Mouse (Mus musculus): ENCODE measurements at regions not wholly inside any gene's neighbourhood (a gene's known extent, or its start where the extent isn't known, plus 50 kb on each side); places are given as distances from the start of the nearest gene placed in this dataset.
A peak's percentile ranks its signal among the peaks of the same experiment; 100 is the strongest.

DNA sequence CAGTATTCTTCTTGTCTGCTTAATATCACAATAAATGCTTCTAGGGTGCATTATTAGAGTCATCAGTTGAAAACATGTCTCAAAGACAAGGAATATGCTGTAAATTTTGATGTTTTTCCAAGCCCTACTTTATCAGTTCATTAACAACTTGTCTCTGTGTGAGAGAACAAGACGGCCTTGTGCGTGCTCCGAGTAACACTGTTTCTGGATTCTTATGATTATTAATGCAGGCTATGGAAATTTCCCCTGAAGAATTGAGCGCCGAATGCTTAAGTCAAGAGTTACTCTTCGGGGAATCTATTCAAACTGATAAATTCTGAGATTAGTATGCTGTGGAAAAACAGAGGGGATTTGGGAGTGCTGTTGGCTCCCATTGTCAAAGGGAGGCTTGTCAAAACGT, 72.2 kb upstream of the B3gat2 start:
- in situ Hi-C loops (cut with MboI; ENCODE audit: low pct_unique_long_range_greater_than_20kb) = no loop called here
- TF ChIP-seq CTCF (IDR thresholded peaks at IDR 0.05) = no peak
- DNase-seq (ENCODE audit: low read depth, low spot score) = no peak
- ATAC-seq = no peak
- POLR2A ChIA-PET = no interaction called here
- peaks cover 24% of the 10 kb centered on the region for H3K27me3 ChIP-seq
- CTCF ChIA-PET = no interaction called here

DNA sequence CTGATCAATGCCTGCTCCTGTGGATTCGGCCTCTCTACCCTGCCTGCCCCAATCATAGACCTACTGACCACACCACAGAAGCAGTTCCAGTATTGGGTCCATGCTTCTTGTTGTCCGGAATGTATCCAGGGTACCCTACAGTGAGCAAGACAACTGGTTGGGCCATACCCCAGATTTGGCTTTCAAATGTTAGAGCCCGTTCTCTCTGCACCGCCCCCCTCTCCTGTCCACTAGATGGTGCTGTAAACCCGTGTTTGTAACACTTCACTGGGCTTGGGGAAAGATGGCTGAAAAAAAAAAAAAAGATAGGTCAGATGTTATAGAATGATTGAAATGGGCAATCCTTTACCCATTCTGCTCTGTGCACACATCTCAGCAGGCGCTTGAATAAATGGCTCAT, 56.1 kb upstream of the B3gat2 start:
- peak; percentile 61 for TF ChIP-seq CTCF (IDR thresholded peaks at IDR 0.05)
- ChIA-PET CTCF (interaction anchor here (1.4 to 1.6 kb wide), 2 partner anchors 9 to 30 kb away, joined by 3 to 5 read pairs; no protein-coding TSS in a partner anchor), POLR2A (no interaction called here)
- in situ Hi-C loops (cut with MboI; ENCODE audit: low pct_unique_long_range_greater_than_20kb) = no loop called here
- H3K27me3 ChIP-seq = no peaks in the 10 kb centered on the region
- DNase-seq (ENCODE audit: low read depth, low spot score) (no peak), ATAC-seq (peak; percentile 67)

DNA sequence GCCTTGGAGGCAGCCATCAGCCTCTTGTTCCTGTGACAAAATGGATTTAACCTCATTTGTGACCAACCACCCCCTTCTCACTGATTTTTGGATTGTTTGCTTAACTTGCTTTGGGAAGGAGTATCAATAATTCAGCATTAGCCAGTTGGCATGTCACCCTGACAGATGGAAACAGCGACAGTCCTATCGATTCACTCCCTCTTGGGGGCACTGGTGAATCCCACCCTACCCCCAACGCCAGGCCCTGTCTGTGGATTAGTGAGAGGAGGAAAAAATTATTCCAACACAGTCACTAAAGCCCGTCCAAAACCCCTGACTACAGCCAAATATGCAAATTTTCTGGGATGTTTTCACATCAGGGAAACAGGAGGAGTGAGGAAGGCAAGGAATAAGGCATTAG, 55.1 kb upstream of the B3gat2 start:
- POLR2A ChIA-PET = no interaction called here
- no peak for TF ChIP-seq CTCF (IDR thresholded peaks at IDR 0.05)
- in situ Hi-C loops (cut with MboI; ENCODE audit: low pct_unique_long_range_greater_than_20kb) = no loop called here

More for the DNA sequence above, 55.1 kb upstream of the B3gat2 start:
- H3K27me3 ChIP-seq = no peaks in the 10 kb centered on the region
- ATAC-seq (no peak), DNase-seq (ENCODE audit: low read depth, low spot score) (no peak)
- CTCF ChIA-PET = no interaction called here

Data from Patski (cell line).